7 mouse cellular contexts compared by ENCODE assay signal in genomic region chr11:77462283-77463100, GRCm38 (mm10). TPM values are rescaled to one million over a fixed set of nuclear protein-coding genes. Genes with fewer than 3 reads are reported as not detected.
DNase-seq lines count a peak whose midpoint lies in the region; ATAC-seq and TF ChIP-seq lines count a peak whose summit lies in the region.

Coro6 (plus strand) TSS chr11:77462411.

- H3K36me3 ChIP-seq in heart, postnatal 0 days (replicated peaks; ENCODE audit: control insufficient read depth, insufficient read depth, low read length) = peaks cover 9% of the 10 kb centered on the region

- no peak for TF ChIP-seq CTCF in heart, postnatal 0 days (IDR thresholded peaks at IDR 0.05; ENCODE audit: low read depth)

- peak; percentile 68; the same call in 1 of the 2 replicates for TF ChIP-seq EP300 in heart, postnatal 0 days (IDR thresholded peaks at IDR 0.05; ENCODE audit: low read depth)

- peak; percentile 42 for ATAC-seq in erythroid progenitor cell, adult 5-6 weeks (replicated peaks; ENCODE audit: low FRiP score, poor library complexity, severe bottlenecking)
- peak; percentile 80 for ATAC-seq in heart, postnatal 0 days (ENCODE audit: insufficient read depth, low read depth)

- peaks cover 22% of the 10 kb centered on the region for H3K4me1 ChIP-seq in heart, postnatal 0 days (ENCODE audit: control insufficient read depth, insufficient read depth)

- peak; percentile 45 for DNase-seq in CD4-positive, CD25-positive, alpha-beta regulatory T cell, adult 2 months (ENCODE audit: low read depth, low spot score)
- DNase-seq in ZHBTc4 (ENCODE audit: low read depth, low spot score) = peak; percentile 73
- DNase-seq in heart, postnatal 0 days (ENCODE audit: low spot score) = peak; percentile 65
- peak; percentile 86 to 91 for DNase-seq in kidney, postnatal 4 days
- DNase-seq in lung, postnatal 25 days (ENCODE audit: low spot score) = peak; percentile 76
- DNase-seq in retina, postnatal 1 day = peak; percentile 74

- no peaks in the 10 kb centered on the region for H3K27me3 ChIP-seq in heart, postnatal 0 days (ENCODE audit: control insufficient read depth, insufficient read depth, low read length)

- WGBS in heart, postnatal 0 days = under 1% methylated on average over 73 of the region's 73 CpGs

- peak within 1 kb of the TSS; percentile 61 for H3K4me3 ChIP-seq in heart, postnatal 0 days (ENCODE audit: low read depth, low read length)

- peak within 1 kb of the TSS; percentile 82 for H3K4me2 ChIP-seq in heart, postnatal 0 days (ENCODE audit: low read depth, low read length)

- H3K9me3 ChIP-seq in heart, postnatal 0 days (replicated peaks; ENCODE audit: control insufficient read depth, low read length) = no peaks in the 10 kb centered on the region

- H3K27ac ChIP-seq in heart, postnatal 0 days (ENCODE audit: low read depth) = peak within 1 kb of the TSS; percentile 98

- H3K9ac ChIP-seq in heart, postnatal 0 days (replicated peaks; ENCODE audit: low read depth, low read length) = peak within 1 kb of the TSS; percentile 61

RNA-seq across cellular contexts. Expression of gene Coro6, which starts in this region (rescaled TPM):
- total RNA-seq in erythroid progenitor cell, adult 5-6 weeks (2015; ENCODE audit: low replicate concordance) = not detected in 2 replicates
- not detected in 2 replicates for total RNA-seq in erythroid progenitor cell, adult 5-6 weeks (2017; ENCODE audit: low replicate concordance)
- 45.8 and 46.2 TPM in 2 replicates for total RNA-seq in heart, postnatal 0 days (2014; rRNA removed; ENCODE audit: low replicate concordance)
- 30.1 and 31.1 TPM in 2 replicates for polyA plus RNA-seq in heart, postnatal 0 days (2015; fragmentation: Nextera tagmentation; extraction: Ambion mirVana)

Comparison
In these comparisons a context has a peak if more than half of its experiments do, and no peak if none do; other contexts are left out.
1. Peak in every context shown above with its lines: DNase-seq, ATAC-seq, H3K4me3 ChIP-seq and H3K27ac ChIP-seq.
2. RNA of gene Coro6 (total RNA-seq): 45.8 to 46.2 TPM in heart, postnatal 0 days; not detected in erythroid progenitor cell, adult 5-6 weeks; every median in the first group is over 10 times any median in the second.
3. Peak in ATAC-seq in erythroid progenitor cell, adult 5-6 weeks; RNA of the gene not detected or under 1 TPM.